In the genomic region with DNA sequence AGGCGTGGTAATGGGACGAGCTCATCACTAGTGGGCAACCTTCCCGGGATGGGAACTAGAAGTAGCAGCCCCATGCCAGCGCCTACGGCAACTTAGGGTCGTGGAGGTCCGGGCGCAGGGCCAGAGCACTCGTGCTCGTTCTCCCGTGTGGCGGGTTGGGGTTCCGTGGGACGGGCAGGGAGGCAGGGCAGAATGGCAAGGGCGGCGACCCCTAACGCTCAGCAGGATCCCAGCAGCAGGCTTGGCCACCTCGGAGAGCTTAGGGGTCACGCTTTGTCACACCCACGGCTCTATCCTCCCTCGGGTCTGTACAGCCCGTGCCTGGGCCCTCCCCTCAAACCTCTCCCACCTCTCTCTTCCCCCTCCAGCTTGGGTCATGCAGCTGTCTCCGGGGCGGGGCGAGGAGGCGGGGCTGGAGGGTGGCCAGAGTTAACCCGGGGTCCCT, we compare ENCODE assay signal across 8 mouse cellular contexts. TPM values are rescaled to one million over a fixed set of nuclear protein-coding genes. Genes with fewer than 3 reads are reported as not detected.
A peak's percentile ranks its signal among the peaks of the same experiment; 100 is the strongest.
DNase-seq lines count a peak whose midpoint lies in the region; ATAC-seq and TF ChIP-seq lines count a peak whose summit lies in the region.

No protein-coding gene starts in this region.

- peak overlapping the region; percentile 70 for H3K9ac ChIP-seq in ES-E14 (ENCODE audit: insufficient read depth, low read depth, low read length, poor library complexity, severe bottlenecking)
- no peak overlapping the region for H3K9ac ChIP-seq in forebrain, embryonic 16.5 days (replicated peaks; ENCODE audit: low read depth, low read length)
- no peak overlapping the region for H3K9ac ChIP-seq in limb, embryonic 12.5 days (replicated peaks)

- DNase-seq in heart, embryonic 10.5 days (ENCODE audit: low spot score): no peak
- DNase-seq in heart, postnatal 25 days (ENCODE audit: low spot score): no peak
- peak; percentile 36 for DNase-seq in ES-E14 (ENCODE audit: low read depth, low spot score)
- no peak for DNase-seq in urinary bladder, postnatal 4 days (ENCODE audit: low spot score in 2 of 2)

- peaks cover 8% of the 10 kb centered on the region; the same call in 1 of the 2 replicates for H3K9me3 ChIP-seq in heart, embryonic 10.5 days
- no peaks in the 10 kb centered on the region for H3K9me3 ChIP-seq in ES-E14 (ENCODE audit: control insufficient read depth, insufficient read depth, low read depth, low read length)
- H3K9me3 ChIP-seq in forebrain, embryonic 16.5 days (ENCODE audit: control insufficient read depth, low read length): peaks cover 21% of the 10 kb centered on the region
- peaks cover 33% of the 10 kb centered on the region for H3K9me3 ChIP-seq in limb, embryonic 12.5 days

- TF ChIP-seq POLR2A in olfactory bulb, adult 2 months (IDR thresholded peaks at IDR 0.05; ENCODE audit: insufficient read depth, low read depth, low read length): no peak

- H3K36me3 ChIP-seq in heart, embryonic 10.5 days: no peaks in the 10 kb centered on the region
- H3K36me3 ChIP-seq in ES-E14 (ENCODE audit: control insufficient read depth, insufficient read depth, low read length, poor library complexity, severe bottlenecking): no peaks in the 10 kb centered on the region
- no peaks in the 10 kb centered on the region for H3K36me3 ChIP-seq in forebrain, embryonic 16.5 days (ENCODE audit: control insufficient read depth, insufficient read depth)
- H3K36me3 ChIP-seq in limb, embryonic 12.5 days: no peaks in the 10 kb centered on the region

- peak overlapping the region; percentile 38 for H3K4me2 ChIP-seq in forebrain, embryonic 16.5 days (ENCODE audit: low read length)
- H3K4me2 ChIP-seq in limb, embryonic 12.5 days: peak overlapping the region; percentile 41

- ATAC-seq in forebrain, embryonic 16.5 days: no peak
- no peak; the same call in 1 of the 2 replicates for ATAC-seq in limb, embryonic 12.5 days (ENCODE audit: insufficient number of reproducible peaks, insufficient read depth, low FRiP score, low TSS enrichment, low read depth)
- ATAC-seq in inflammation-experienced regulatory T-cells, adult 6 months: no peak

- peak overlapping the region; percentile 42 for H3K4me3 ChIP-seq in heart, embryonic 10.5 days
- peak overlapping the region; percentile 55 to 72 for H3K4me3 ChIP-seq in ES-E14 (ENCODE audit: insufficient read depth in 1 of 2, low read depth in 1 of 2, low read length in 2 of 2, poor library complexity in 1 of 2, severe bottlenecking in 1 of 2)
- peak overlapping the region; percentile 17; the same call in 1 of the 2 replicates for H3K4me3 ChIP-seq in forebrain, embryonic 16.5 days (replicated peaks; ENCODE audit: low read length)
- 0 out of 2 replicates have a peak overlapping the region, but pooled peaks have one; percentile 6 for H3K4me3 ChIP-seq in limb, embryonic 12.5 days (replicated peaks)
- H3K4me3 ChIP-seq in olfactory bulb, adult 2 months (ENCODE audit: insufficient read depth, low read depth, low read length): peak overlapping the region; percentile 40

- H3K27ac ChIP-seq in heart, embryonic 10.5 days: no peak overlapping the region
- no peak overlapping the region for H3K27ac ChIP-seq in ES-E14 (ENCODE audit: insufficient read depth, low read depth, low read length, poor library complexity, severe bottlenecking)
- H3K27ac ChIP-seq in forebrain, embryonic 16.5 days (ENCODE audit: low read length): no peak overlapping the region
- H3K27ac ChIP-seq in limb, embryonic 12.5 days: no peak overlapping the region
- no peak overlapping the region for H3K27ac ChIP-seq in olfactory bulb, adult 2 months (ENCODE audit: insufficient read depth, low read depth, low read length)

- no peaks in the 10 kb centered on the region for H3K4me1 ChIP-seq in heart, embryonic 10.5 days
- H3K4me1 ChIP-seq in ES-E14 (ENCODE audit: control insufficient read depth in 2 of 2, insufficient read depth in 2 of 2, low read length in 2 of 2, poor library complexity in 1 of 2): peaks cover 0 to 3% of the 10 kb centered on the region in 2 experiments; a peak in 1 of 4 replicates
- no peaks in the 10 kb centered on the region for H3K4me1 ChIP-seq in forebrain, embryonic 16.5 days (replicated peaks; ENCODE audit: control insufficient read depth, insufficient read depth, low read length)
- no peaks in the 10 kb centered on the region for H3K4me1 ChIP-seq in limb, embryonic 12.5 days (replicated peaks)
- 0 out of 2 replicates have a peak, but pooled peaks cover 5% of the 10 kb centered on the region for H3K4me1 ChIP-seq in olfactory bulb, adult 2 months (ENCODE audit: control insufficient read depth, insufficient read depth, low read length)

- in situ Hi-C loops in ES-E14 (cut with MboI; ENCODE audit: low sequenced_read_pairs in 2 of 2, unreplicated experiment in 2 of 2): no loop called here

- no peak for TF ChIP-seq CTCF in olfactory bulb, adult 2 months (IDR thresholded peaks at IDR 0.05; ENCODE audit: insufficient read depth, low read depth, low read length)

- intact Hi-C loops in heart, postnatal 25 days (cut with DNase I): loop anchor here (2.0 to 5.0 kb wide), 2 partner anchors 135 to 869 kb away; no protein-coding TSS in a partner anchor

- no peaks in the 10 kb centered on the region for H3K27me3 ChIP-seq in heart, embryonic 10.5 days (ENCODE audit: insufficient read depth, poor library complexity, severe bottlenecking)
- H3K27me3 ChIP-seq in forebrain, embryonic 16.5 days (replicated peaks; ENCODE audit: control insufficient read depth, insufficient read depth, low read length): no peaks in the 10 kb centered on the region
- H3K27me3 ChIP-seq in limb, embryonic 12.5 days: no peaks in the 10 kb centered on the region

- 29% methylated on average over 25 of the region's 27 CpGs for WGBS in heart, embryonic 10.5 days
- WGBS in forebrain, embryonic 16.5 days: 38% methylated on average over 25 of the region's 27 CpGs
- 38% methylated on average over 27 of the region's 27 CpGs for WGBS in limb, embryonic 12.5 days
- 35% methylated on average over 26 of the region's 27 CpGs for WGBS in olfactory bulb, adult 2 months

TF ChIP-seq in ES-E14, 5 proteins besides CTCF, POLR2A, EP300 and RAD21:
- TF ChIP-seq HCFC1 (IDR thresholded peaks at IDR 0.05; ENCODE audit: borderline replicate concordance, insufficient read depth, low read length): no peak
- no peak for TF ChIP-seq CHD2 (IDR thresholded peaks at IDR 0.05; ENCODE audit: low read depth, low read length)
- no peak for TF ChIP-seq ZC3H11A (IDR thresholded peaks at IDR 0.05; ENCODE audit: borderline replicate concordance, low read depth, low read length)

RNA-seq across cellular contexts. Expression of a gene that starts 32.7 kb away (rescaled TPM):
- polyA plus RNA-seq in heart, embryonic 10.5 days (2016; fragmentation: Nextera tagmentation; extraction: Ambion mirVana): 11.0 and 11.4 TPM in 2 replicates
- total RNA-seq in heart, postnatal 25 days (2021): 10 to 100 TPM; 20.6 to 23.2 TPM
- 30.7 and 36.0 TPM in 2 replicates for total RNA-seq in ES-E14 (2012; rRNA removed)
- polyA plus RNA-seq in forebrain, embryonic 16.5 days (2015; fragmentation: Nextera tagmentation; extraction: Ambion mirVana): 20.5 and 21.2 TPM in 2 replicates
- 19.4 and 20.5 TPM in 2 replicates for polyA plus RNA-seq in limb, embryonic 12.5 days (2016; fragmentation: Nextera tagmentation; extraction: Ambion mirVana)
- not detected in 2 replicates for polyA plus RNA-seq in olfactory bulb, adult 2 months (2012; ENCODE audit: insufficient read depth, insufficient read length, low replicate concordance, missing spikeins)
- 10 to 100 TPM in 2 of 3 experiments, 1 to 10 TPM in 1; 8.7 to 18.9 (median 18.0) TPM for polyA plus RNA-seq in inflammation-experienced regulatory T-cells, adult 6 months (2017; shearing (Covaris generic))

RNA-seq across cellular contexts. Expression of a gene that starts 52.0 kb away (rescaled TPM):
- polyA plus RNA-seq in heart, embryonic 10.5 days (2016; fragmentation: Nextera tagmentation; extraction: Ambion mirVana): not detected in 2 replicates
- not detected for total RNA-seq in heart, postnatal 25 days (2021)
- 0.21 TPM in 1 of 2 replicates, not detected in the other for total RNA-seq in ES-E14 (2012; rRNA removed)
- not detected in 2 replicates for polyA plus RNA-seq in forebrain, embryonic 16.5 days (2015; fragmentation: Nextera tagmentation; extraction: Ambion mirVana)
- polyA plus RNA-seq in limb, embryonic 12.5 days (2016; fragmentation: Nextera tagmentation; extraction: Ambion mirVana): not detected in 2 replicates
- not detected in 2 replicates for polyA plus RNA-seq in olfactory bulb, adult 2 months (2012; ENCODE audit: insufficient read depth, insufficient read length, low replicate concordance, missing spikeins)
- polyA plus RNA-seq in inflammation-experienced regulatory T-cells, adult 6 months (2017; shearing (Covaris generic)): not detected

Comparison
In these comparisons a context has a peak if more than half of its experiments do, and no peak if none do; other contexts are left out.
1. H3K4me3 ChIP-seq: peak in every context shown above with its lines; median percentile 64 in ES-E14; 42 in heart, embryonic 10.5 days; 40 in olfactory bulb, adult 2 months; 17 in forebrain, embryonic 16.5 days; 6 in limb, embryonic 12.5 days.